Mouse (Mus musculus) CH12.LX (cell line): ENCODE results near the gene Gstt4. TPM values are rescaled to one million over a fixed set of nuclear protein-coding genes. Genes with fewer than 3 reads are reported as not detected.

Source experiments
- DNase-seq: peaks from one replicate; pipeline ENCODE4 v3.0.0-alpha.2; 2013; ENCODE audit errors: extremely low read depth
- H3K27ac ChIP-seq: 2 replicates; pipeline ENCODE4 v1.5.1; 2012; ENCODE audit warnings: low read depth, mild to moderate bottlenecking, control low read depth, moderate library complexity; ENCODE audit not compliant: insufficient read depth
- H3K27me3 ChIP-seq: replicated peaks from 2 replicates; pipeline ENCODE3; 2012; ENCODE audit warnings: inconsistent platforms
- H3K36me3 ChIP-seq, 2 experiments: replicated peaks in 1 of 2; 2 replicates each; pipeline versions ENCODE3 to v1.6.1; 2012; ENCODE audit warnings: inconsistent platforms in 1 of 2, low read length in 1 of 2, mild to moderate bottlenecking in 1 of 2, mixed read lengths in 1 of 2, moderate library complexity in 1 of 2; ENCODE audit not compliant: control insufficient read depth in 1 of 2, insufficient read depth in 1 of 2
- H3K4me1 ChIP-seq, 2 experiments: 2 replicates each; pipeline ENCODE4 v1.6.1; 2012; ENCODE audit warnings: inconsistent platforms in 1 of 2, moderate library complexity in 1 of 2; ENCODE audit not compliant: insufficient read depth in 2 of 2, control insufficient read depth in 1 of 2
- H3K4me2 ChIP-seq: 2 replicates; pipeline ENCODE4 v1.6.1; 2012; ENCODE audit warnings: low read depth, mild to moderate bottlenecking, control low read depth; ENCODE audit not compliant: poor library complexity, insufficient read depth, severe bottlenecking
- H3K4me3 ChIP-seq, 3 experiments: fragments of 150-350 bp in 1 of 3; sonication (generic) in 1 of 3; replicated peaks in 1 of 3; 2 replicates each; pipeline versions ENCODE3 to v1.5.1; 2011 to 2012; ENCODE audit warnings: low read depth in 2 of 3, low read length in 2 of 3, mild to moderate bottlenecking in 2 of 3, moderate library complexity in 2 of 3, control low read depth in 1 of 3, improper control_type of control experiment in 1 of 3, inconsistent platforms in 1 of 3, mixed read lengths in 1 of 3; ENCODE audit not compliant: poor library complexity in 1 of 3
- H3K79me2 ChIP-seq: replicated peaks from 2 replicates; pipeline ENCODE4 v1.6.1; 2012; ENCODE audit warnings: mild to moderate bottlenecking, moderate library complexity; ENCODE audit not compliant: control insufficient read depth, poor library complexity, insufficient read depth, severe bottlenecking; ENCODE audit errors: extremely low read depth
- H3K9ac ChIP-seq: 2 replicates; pipeline ENCODE4 v1.6.1; 2012; ENCODE audit warnings: low read depth, mild to moderate bottlenecking, control low read depth, moderate library complexity; ENCODE audit not compliant: insufficient read depth
- H3K9me3 ChIP-seq: replicated peaks from 2 replicates; pipeline ENCODE3; 2012; ENCODE audit warnings: low read length, inconsistent platforms, mixed read lengths
- BHLHE40 ChIP-seq: IDR thresholded peaks from 2 replicates; pipeline ENCODE4 v1.6.1; 2011; ENCODE audit warnings: mild to moderate bottlenecking, low read depth, low read length, improper control_type of control experiment
- CHD1 ChIP-seq: IDR thresholded peaks from 2 replicates; pipeline ENCODE4 v1.6.1; 2012; ENCODE audit warnings: low read depth, low read length, improper control_type of control experiment, inconsistent platforms
- CHD2 ChIP-seq: IDR thresholded peaks from 2 replicates; pipeline ENCODE4 v1.6.1; 2011; ENCODE audit warnings: low read length, improper control_type of control experiment
- CTCF ChIP-seq, 2 experiments: IDR thresholded peaks in 1 of 2; conservative IDR thresholded peaks in 1 of 2; 2 replicates each; pipeline ENCODE4 v1.5.1; 2011 to 2012; ENCODE audit warnings: low read depth in 2 of 2, low read length in 2 of 2, improper control_type of control experiment in 1 of 2, inconsistent platforms in 1 of 2, mild to moderate bottlenecking in 1 of 2, moderate library complexity in 1 of 2
- E2F4 ChIP-seq: IDR thresholded peaks from 2 replicates; pipeline ENCODE4 v1.6.1; 2011; ENCODE audit warnings: low read depth, low read length, improper control_type of control experiment; ENCODE audit not compliant: insufficient replicate concordance
- ELF1 ChIP-seq: IDR thresholded peaks from 2 replicates; pipeline ENCODE4 v1.6.1; 2014; ENCODE audit warnings: low read depth, mild to moderate bottlenecking, inconsistent platforms, low read length, improper control_type of control experiment
- ETS1 ChIP-seq: conservative IDR thresholded peaks from 2 replicates; pipeline ENCODE4 v1.6.1; 2012; ENCODE audit warnings: low read depth, mild to moderate bottlenecking, inconsistent platforms, low read length, improper control_type of control experiment, moderate library complexity
- JUN ChIP-seq: IDR thresholded peaks from 2 replicates; pipeline ENCODE4 v1.6.1; 2011; ENCODE audit warnings: low read depth, mild to moderate bottlenecking, low read length, improper control_type of control experiment, moderate library complexity; ENCODE audit not compliant: insufficient read depth
- JUND ChIP-seq: conservative IDR thresholded peaks from 2 replicates; pipeline ENCODE4 v1.6.1; 2011; ENCODE audit warnings: low read depth, low read length, improper control_type of control experiment
- KAT2A ChIP-seq: IDR thresholded peaks from 2 replicates; pipeline ENCODE4 v1.6.1; 2012; ENCODE audit warnings: low read length, improper control_type of control experiment, inconsistent platforms; ENCODE audit not compliant: insufficient replicate concordance
- MAFK ChIP-seq: IDR thresholded peaks from 2 replicates; pipeline ENCODE4 v1.6.1; 2011; ENCODE audit warnings: low read length, improper control_type of control experiment; ENCODE audit not compliant: insufficient replicate concordance
- NRF1 ChIP-seq: IDR thresholded peaks from 2 replicates; pipeline ENCODE4 v1.6.1; 2014; ENCODE audit warnings: low read depth, mild to moderate bottlenecking, inconsistent platforms, low read length, improper control_type of control experiment, moderate library complexity
- PAX5 ChIP-seq: IDR thresholded peaks from 2 replicates; pipeline ENCODE4 v1.6.1; 2012; ENCODE audit warnings: low read length, inconsistent platforms, mixed read lengths
- RAD21 ChIP-seq: IDR thresholded peaks from 2 replicates; pipeline ENCODE4 v1.6.1; 2011; ENCODE audit warnings: low read depth, mild to moderate bottlenecking, low read length, improper control_type of control experiment, moderate library complexity
- SIN3A ChIP-seq: IDR thresholded peaks from 2 replicates; pipeline ENCODE4 v1.6.1; 2012; ENCODE audit warnings: low read length, improper control_type of control experiment, inconsistent platforms
- SMC3 ChIP-seq: IDR thresholded peaks from 2 replicates; pipeline ENCODE4 v1.6.1; 2011; ENCODE audit warnings: low read depth, low read length, improper control_type of control experiment
- TBP ChIP-seq: conservative IDR thresholded peaks from 2 replicates; pipeline ENCODE4 v1.6.1; 2011; ENCODE audit warnings: low read depth, low read length, improper control_type of control experiment
- TCF12 ChIP-seq: IDR thresholded peaks from 2 replicates; pipeline ENCODE4 v1.6.1; 2014; ENCODE audit warnings: low read depth, mild to moderate bottlenecking, inconsistent platforms, low read length, improper control_type of control experiment
- UBTF ChIP-seq: IDR thresholded peaks from 2 replicates; pipeline ENCODE4 v1.6.1; 2012; ENCODE audit warnings: low read depth, mild to moderate bottlenecking, inconsistent platforms, low read length, improper control_type of control experiment, moderate library complexity
- USF1 ChIP-seq: IDR thresholded peaks from 2 replicates; pipeline ENCODE4 v1.6.1; 2014; ENCODE audit warnings: low read depth, mild to moderate bottlenecking, inconsistent platforms, low read length, improper control_type of control experiment
- ZC3H11A ChIP-seq: IDR thresholded peaks from 2 replicates; pipeline ENCODE4 v1.6.1; 2012; ENCODE audit warnings: low read depth, mild to moderate bottlenecking, inconsistent platforms, low read length, improper control_type of control experiment
- ZKSCAN1 ChIP-seq: IDR thresholded peaks from 2 replicates; pipeline ENCODE4 v1.6.1; 2012; ENCODE audit warnings: low read depth, inconsistent platforms, low read length, improper control_type of control experiment, borderline replicate concordance
- ZNF384 ChIP-seq: IDR thresholded peaks from 2 replicates; pipeline ENCODE4 v1.6.1; 2012; ENCODE audit warnings: low read depth, low read length, improper control_type of control experiment, inconsistent platforms
- dilution Hi-C: fragments of 300-500 bp; cut with MboI; formaldehyde crosslinking; loops from 2 replicates; pipeline ENCODE4 v1.14.3; 2020; ENCODE audit warnings: low sequenced_read_pairs; ENCODE audit not compliant: extremely low pct_unique_long_range_greater_than_20kb, extremely low pct_ligation_motif_present
- in situ Hi-C: fragments of 300-500 bp; cut with MboI; formaldehyde crosslinking; loops from 3 replicates; pipeline ENCODE4 v1.14.3; 2019; ENCODE audit warnings: low sequenced_read_pairs, low pct_ligation_motif_present, low pct_unique_long_range_greater_than_20kb, mixed read lengths
- polyA plus RNA-seq: library from polyadenylated mRNA; unstranded; fragments of >175 nt; gene quantifications from 2 replicates; pipeline ENCODE4 v1.2.1, GENCODE M21; 2012; ENCODE audit warnings: low read depth; ENCODE audit not compliant: insufficient read length
- total RNA-seq, 2 experiments: library from RNA; depleted of rRNA; stranded (reverse); fragments of 300-350 nt in 1 of 2; fragments of >200 nt in 1 of 2; gene quantifications; 2 replicates each; pipeline ENCODE4 v1.2.3; 2012 to 2014

The Gstt4 gene
- total and polyA plus RNA-seq, 3 experiments: 0.21 to 0.80 (median 0.42) TPM

- no peak overlapping the region for H3K4me2 ChIP-seq
- no peak overlapping the region for H3K27ac ChIP-seq
- dilution Hi-C loops: no loop called here
- peaks cover 4% of the 10 kb centered on the region for H3K79me2 ChIP-seq
- no peak overlapping the region for H3K9ac ChIP-seq
- peaks cover 15 to 42% of the 10 kb centered on the region in 2 experiments for H3K36me3 ChIP-seq
- no peak for DNase-seq
- H3K9me3 ChIP-seq: peaks cover 4% of the 10 kb centered on the region
- no peaks in the 10 kb centered on the region for H3K27me3 ChIP-seq
- H3K4me3 ChIP-seq: no peak overlapping the region
- TF ChIP-seq ETS1 (no peak), NRF1 (no peak), TCF12 (no peak), E2F4 (no peak), JUN (no peak), USF1 (no peak), ZC3H11A (no peak), MAFK (no peak), PAX5 (no peak), SMC3 (no peak), TBP (no peak), CHD1 (no peak), KAT2A (no peak), ZKSCAN1 (no peak), CHD2 (no peak)
- in situ Hi-C loops: loop anchor here (10.0 kb wide), 1 partner anchor 109 kb away; no protein-coding TSS in a partner anchor
- peaks cover 8 to 23% of the 10 kb centered on the region in 2 experiments; a peak in 3 of 4 replicates for H3K4me1 ChIP-seq
These were observed 31.8 kb upstream of the Gstt4 start for GRCm38 (mm10) chr10:75854096-75854495.

DNA sequence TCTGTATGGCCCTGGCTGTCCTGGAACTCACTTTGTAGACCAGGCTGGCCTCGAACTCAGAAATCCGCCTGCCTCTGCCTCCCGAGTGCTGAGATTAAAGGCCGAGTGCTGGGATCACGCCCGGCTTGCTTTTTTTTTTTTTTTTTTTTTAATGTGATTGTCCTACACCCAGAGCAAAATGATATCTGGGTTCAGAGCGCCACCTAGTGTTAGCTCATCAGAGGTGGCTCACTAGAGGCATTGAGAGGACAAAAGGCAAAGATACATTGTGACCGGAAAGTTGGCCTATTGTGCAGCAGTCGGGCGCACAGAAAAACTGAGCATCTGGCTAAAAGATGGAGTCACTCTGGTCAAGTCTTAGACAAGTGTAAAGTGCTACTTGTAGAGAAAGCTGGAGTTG, 31.1 kb upstream of the Gstt4 start:
- no peak for TF ChIP-seq JUND
- TF ChIP-seq RAD21: peak; percentile 78
- TF ChIP-seq MAFK: no peak
- no peak for TF ChIP-seq ELF1
- TF ChIP-seq E2F4: no peak
- TF ChIP-seq CTCF (conservative IDR thresholded peaks at IDR 0.05 in 1 of 2, IDR thresholded peaks at IDR 0.05 in 1 of 2; ENCODE audit: low read depth in 2 of 2, low read length in 2 of 2): peak in 1 of 2 experiments; percentile 80; a peak in 3 of 4 replicates
- no peak for TF ChIP-seq SIN3A
- TF ChIP-seq TCF12: no peak
- peak; percentile 96 for TF ChIP-seq ZNF384
- TF ChIP-seq BHLHE40: no peak
- TF ChIP-seq SMC3: peak; percentile 71
- TF ChIP-seq UBTF: no peak
- H3K9ac ChIP-seq: no peak overlapping the region
- H3K9me3 ChIP-seq: peaks cover 4% of the 10 kb centered on the region
- H3K27ac ChIP-seq: no peak overlapping the region
- peaks cover 10 to 28% of the 10 kb centered on the region in 2 experiments; a peak in 3 of 4 replicates for H3K4me1 ChIP-seq
- in situ Hi-C loops (loop anchor here (10.0 kb wide), 1 partner anchor 109 kb away; no protein-coding TSS in a partner anchor), dilution Hi-C loops (no loop called here)
- no peaks in the 10 kb centered on the region; the same call in 1 of the 2 replicates for H3K79me2 ChIP-seq
- H3K4me2 ChIP-seq: no peak overlapping the region
- peak; percentile 87 for DNase-seq
- peaks cover 15 to 38% of the 10 kb centered on the region in 2 experiments for H3K36me3 ChIP-seq
- no peaks in the 10 kb centered on the region for H3K27me3 ChIP-seq
- no peak overlapping the region for H3K4me3 ChIP-seq
